Mouse (Mus musculus) granulocyte monocyte progenitor cell, adult 5-6 weeks (primary cell): ENCODE measurements at regions not wholly inside any gene's neighbourhood (a gene's known extent, or its start where the extent isn't known, plus 50 kb on each side); places are given as distances from the start of the nearest gene placed in this dataset.

ENCODE experiments used
- ATAC-seq: replicated peaks from 2 replicates; pipeline ENCODE4 v1.8.0; 2016; ENCODE audit warnings: mild to moderate bottlenecking, moderate TSS enrichment, inconsistent platforms; ENCODE audit not compliant: poor library complexity, severe bottlenecking

- no peak for ATAC-seq
Observed at GRCm38 (mm10) chr17:48858891-48859290, 73.3 kb upstream of the Lrfn2 start.

- no peak for ATAC-seq
Observed at GRCm38 (mm10) chr17:48870443-48870842, 61.7 kb upstream of the Lrfn2 start.

GRCm38 (mm10) chr17:48877505-48877904 is 54.7 kb upstream of the Lrfn2 start:
- ATAC-seq: no peak

DNA sequence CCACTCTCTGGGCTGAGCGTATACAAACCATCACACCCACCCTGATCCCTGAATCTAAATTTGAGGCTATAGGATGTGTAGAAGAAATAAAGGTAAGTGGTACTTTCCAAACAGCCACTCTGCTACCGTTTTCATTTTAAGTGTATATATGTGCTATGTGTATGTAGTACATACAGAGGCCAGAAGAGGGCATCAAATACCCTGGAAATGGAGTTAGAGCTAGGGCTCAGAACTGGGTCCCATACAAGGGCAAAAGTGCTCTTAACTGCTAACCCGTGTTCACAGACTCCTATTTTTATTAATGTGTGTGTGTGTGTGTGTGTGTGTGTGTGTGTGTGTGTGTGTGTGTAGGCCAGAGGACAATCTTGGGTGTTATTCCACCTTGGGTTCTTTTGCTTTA is 51.6 kb upstream of the Lrfn2 start:
- no peak for ATAC-seq

- ATAC-seq: no peak
Observed at GRCm38 (mm10) chr17:48881946-48882345, 50.2 kb upstream of the Lrfn2 start.
